Mouse (Mus musculus) inflammation-experienced regulatory T-cells, adult 6 months (primary cell): Measurements from ENCODE around the gene Upp1. TPM values are rescaled to one million over a fixed set of nuclear protein-coding genes. Genes with fewer than 3 reads are reported as not detected.

Experiments
- ATAC-seq: one replicate; pipeline ENCODE4 v1.8.0; 2017
- polyA plus RNA-seq, 3 experiments: library from polyadenylated mRNA; unstranded; fragments of 100-300 nt; shearing (Covaris generic); gene quantifications; one replicate each; pipeline ENCODE4 v1.2.1; 2017

The Upp1 gene
- polyA plus RNA-seq, 3 experiments from 2014 or later: 0.59 to 0.75 TPM; not detected in 1

DNA sequence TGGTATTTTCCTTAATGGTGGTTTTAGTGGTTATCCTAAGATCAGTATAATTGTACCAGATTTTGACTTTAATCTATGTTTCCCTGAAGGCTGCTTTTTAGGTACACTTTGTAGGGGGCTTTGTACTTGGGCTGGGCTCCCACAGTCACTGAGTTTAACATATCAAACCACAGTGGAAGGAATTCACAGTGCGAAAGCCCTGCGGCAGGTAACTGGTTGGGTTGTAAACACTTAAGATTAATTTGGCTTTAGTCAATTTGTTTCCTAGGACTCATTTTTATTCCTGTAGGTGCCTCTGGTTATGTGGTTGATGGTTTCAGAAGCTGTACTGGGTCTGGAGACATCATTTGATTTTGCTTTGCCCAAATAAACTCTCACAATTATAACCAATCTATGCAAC is 49.4 kb downstream of the Upp1 start:
- no peak for ATAC-seq

DNA sequence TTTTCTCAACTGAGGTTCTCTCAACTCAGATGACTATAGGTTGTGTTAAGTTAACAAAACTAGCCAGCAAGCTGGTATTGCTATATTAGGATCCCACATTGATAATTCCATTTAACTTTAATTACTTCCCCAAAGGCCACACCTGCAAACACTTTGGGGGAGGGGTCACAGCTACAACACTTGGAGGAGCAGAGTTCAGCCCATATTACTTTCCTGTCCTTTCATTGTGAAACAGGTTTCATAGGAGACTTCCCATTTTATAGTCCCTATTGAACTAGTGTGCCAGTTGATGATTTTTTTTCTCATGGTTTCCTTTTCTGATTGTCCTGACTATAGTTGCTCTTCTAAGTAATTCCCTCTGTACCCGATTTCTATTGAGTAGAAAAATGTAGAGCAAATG is 63.6 kb downstream of the Upp1 start:
- no peak for ATAC-seq

Other genes starting within 250 kb of the Upp1 start
- gene Pkd1l1, start 144.8 kb upstream of the Upp1 start, polyA plus RNA-seq: under 1 TPM in 1 of 3 experiments, not detected in 2; 0.08 TPM
- 1 to 10 TPM; 5.5 to 6.8 (median 6.2) TPM for gene Hus1, start 106.9 kb upstream of the Upp1 start, polyA plus RNA-seq
- under 1 TPM in 2 of 3 experiments, not detected in 1; 0.24 to 0.34 TPM for gene Gm11992, start 69.5 kb upstream of the Upp1 start, polyA plus RNA-seq
- gene Sun3, start 69.1 kb upstream of the Upp1 start, polyA plus RNA-seq: not detected
- not detected for gene Abca13, start 73.8 kb downstream of the Upp1 start, polyA plus RNA-seq